Mouse (Mus musculus) stomach, embryonic 16.5 days (tissue): ENCODE measurements around the gene Ybey. TPM values are rescaled to one million over a fixed set of nuclear protein-coding genes. Genes with fewer than 3 reads are reported as not detected.

Experiments
- ATAC-seq: fragments of 200-750 bp; cut with Nextera tagmentation; 2 replicates; pipeline ENCODE4 v1.8.0; 2017; ENCODE audit warnings: moderate number of reproducible peaks, moderate TSS enrichment; ENCODE audit not compliant: insufficient read depth, low FRiP score
- H3K27ac ChIP-seq: fragments of 300-500 bp; sonication (generic); 2 replicates; pipeline ENCODE4 v1.5.1; 2014; ENCODE audit warnings: low read length
- H3K27me3 ChIP-seq: fragments of 300-500 bp; sonication (generic); 2 replicates; pipeline ENCODE4 v1.6.1; 2014; ENCODE audit warnings: low read length, control low read depth, mixed read lengths; ENCODE audit not compliant: control insufficient read depth, insufficient read depth
- H3K36me3 ChIP-seq: fragments of 300-500 bp; sonication (generic); 2 replicates; pipeline ENCODE4 v1.6.1; 2014; ENCODE audit warnings: low read length; ENCODE audit not compliant: control insufficient read depth, insufficient read depth
- H3K4me1 ChIP-seq: fragments of 300-500 bp; sonication (generic); 2 replicates; pipeline ENCODE4 v1.6.1; 2014; ENCODE audit warnings: low read length, control low read depth, mixed read lengths; ENCODE audit not compliant: control insufficient read depth, insufficient read depth
- H3K4me2 ChIP-seq: fragments of 300-500 bp; sonication (generic); 2 replicates; pipeline ENCODE4 v1.6.1; 2014; ENCODE audit warnings: low read depth, low read length, mixed read lengths
- H3K4me3 ChIP-seq: fragments of 300-500 bp; sonication (generic); replicated peaks from 2 replicates; pipeline ENCODE4 v1.5.1; 2014; ENCODE audit warnings: mild to moderate bottlenecking, low read length
- H3K9ac ChIP-seq: fragments of 300-500 bp; sonication (generic); 2 replicates; pipeline ENCODE4 v1.6.1; 2014; ENCODE audit warnings: low read length
- H3K9me3 ChIP-seq: fragments of 300-500 bp; sonication (generic); replicated peaks from 2 replicates; pipeline ENCODE4 v1.6.1; 2016; ENCODE audit warnings: low read length, control low read depth; ENCODE audit not compliant: control insufficient read depth
- WGBS: fragments of 180-500 bp; shearing (Covaris S2); extraction: QIAGEN DNeasy Blood & Tissue Kit; methylation state at CpG from one replicate; pipeline ENCODE4 v1.1.7; 2014; 5-methylcytosine and 5-hydroxymethylcytosine counted together
- polyA plus RNA-seq: library from polyadenylated mRNA; unstranded; fragments of >200 nt; fragmentation: Nextera tagmentation; extraction: Ambion mirVana; gene quantifications from 2 replicates; pipeline ENCODE4 v1.2.1, GENCODE M21; 2015

Ybey gene
- polyA plus RNA-seq, result 5.6 and 6.1 TPM in 2 replicates

DNA sequence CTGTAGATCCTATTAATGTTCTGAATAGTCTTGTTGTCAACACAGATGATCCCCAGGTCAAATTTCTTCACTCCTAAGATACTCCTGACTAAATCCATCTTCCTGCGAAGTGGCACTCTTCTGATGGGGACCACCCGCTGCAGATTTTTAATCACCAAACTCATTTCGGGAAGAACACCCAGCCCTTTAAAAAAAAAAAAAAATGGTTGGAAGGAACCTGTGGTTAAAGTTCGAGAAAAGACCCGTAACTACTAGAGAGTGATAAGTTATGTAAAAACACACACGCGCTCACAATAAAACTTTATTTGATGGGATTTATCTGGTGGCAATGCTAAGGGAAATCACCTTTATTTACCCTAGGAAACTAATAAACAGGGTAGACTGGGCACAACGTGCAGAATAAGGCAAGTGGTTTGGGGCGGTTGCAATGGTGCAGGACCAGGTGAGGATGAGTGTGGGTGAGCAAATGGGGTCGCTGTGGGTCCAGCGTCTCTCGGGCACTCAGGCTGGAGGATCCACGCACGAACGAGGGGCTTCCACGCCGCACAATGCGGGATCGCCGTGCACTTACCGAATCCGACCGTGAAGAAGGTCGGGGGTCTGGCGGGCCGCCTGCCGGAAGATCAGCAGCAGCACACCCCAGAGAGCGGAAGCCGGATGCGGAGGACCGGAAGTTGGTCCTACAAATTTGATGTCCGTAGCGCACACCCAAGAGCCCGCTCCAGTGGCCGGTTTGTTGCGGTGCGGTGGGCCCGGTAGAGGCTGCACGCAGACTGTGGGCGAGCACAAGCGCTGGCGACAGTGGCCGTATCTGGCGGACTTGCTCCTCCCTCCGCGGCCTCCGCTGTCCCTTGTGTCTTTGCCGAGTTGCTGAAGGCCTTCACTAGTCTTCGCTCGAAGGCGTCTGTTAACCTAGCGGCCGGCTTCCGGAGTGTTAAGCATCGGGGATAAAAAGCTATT lies at the start of gene Ybey, which contains the start of gene Mcm3ap:
Gene Ybey, minus strand, starts transcription at position 912 of the 960 bp plus-strand sequence.
Gene Mcm3ap, plus strand, starts transcription at position 725 of the 960 bp plus-strand sequence.
- WGBS, result 1% methylated on average over 55 of the region's 55 CpGs
- peaks cover 2% of the 10 kb centered on the region; the same call in 1 of the 2 replicates for H3K4me1 ChIP-seq
- H3K27me3 ChIP-seq, result no peaks in the 10 kb centered on the region
- peak within 1 kb of the TSS; percentile 95 for H3K9ac ChIP-seq
- no peaks in the 10 kb centered on the region for H3K9me3 ChIP-seq
- peak within 1 kb of the TSS; percentile 91 for H3K4me3 ChIP-seq
- peaks cover 5% of the 10 kb centered on the region for H3K36me3 ChIP-seq
- H3K27ac ChIP-seq, result peak within 1 kb of the TSS; percentile 71
- peak within 1 kb of the TSS; percentile 76 for H3K4me2 ChIP-seq
- peak; percentile 93 for ATAC-seq

DNA sequence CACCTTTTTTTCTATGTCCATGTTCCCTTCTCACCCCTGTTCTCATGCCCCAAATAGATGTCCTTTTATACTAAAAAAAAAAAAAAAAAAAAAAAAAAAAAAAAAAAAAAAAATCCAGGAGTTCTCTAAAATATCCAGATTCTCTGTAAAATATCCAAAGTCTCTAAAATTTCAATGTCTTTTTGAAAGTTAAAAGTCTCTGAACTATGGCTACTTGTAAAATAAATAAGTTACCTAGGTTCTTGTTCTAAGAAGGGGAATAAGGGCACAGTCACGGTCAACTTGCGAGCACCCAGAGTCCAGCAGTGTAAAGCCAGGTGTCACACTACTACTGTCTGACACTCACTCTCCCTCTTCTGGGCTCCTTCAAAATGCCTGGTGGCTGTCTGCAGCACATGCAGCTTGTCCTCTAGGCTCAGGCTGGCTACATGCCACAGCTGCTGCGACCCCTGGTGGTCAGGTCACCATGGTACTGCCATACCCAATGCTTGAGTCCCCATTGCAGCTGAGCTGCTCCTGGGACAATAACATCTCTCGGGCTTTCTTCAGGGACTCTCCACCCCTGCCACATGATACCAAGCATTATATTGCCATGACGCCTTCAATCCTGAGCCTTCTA lies 44.2 kb upstream of the Ybey start:
- H3K36me3 ChIP-seq, result peaks cover 11% of the 10 kb centered on the region; the same call in 1 of the 2 replicates
- H3K27me3 ChIP-seq, result no peaks in the 10 kb centered on the region
- no peak overlapping the region for H3K9ac ChIP-seq
- no peak overlapping the region for H3K4me3 ChIP-seq
- H3K4me2 ChIP-seq, result no peak overlapping the region
- H3K9me3 ChIP-seq, result peaks cover 7% of the 10 kb centered on the region; the same call in 1 of the 2 replicates
- no peak overlapping the region for H3K27ac ChIP-seq
- ATAC-seq, result peak; percentile 69
- WGBS, result 42% methylated on average over 5 of the region's 5 CpGs
- no peaks in the 10 kb centered on the region for H3K4me1 ChIP-seq

DNA sequence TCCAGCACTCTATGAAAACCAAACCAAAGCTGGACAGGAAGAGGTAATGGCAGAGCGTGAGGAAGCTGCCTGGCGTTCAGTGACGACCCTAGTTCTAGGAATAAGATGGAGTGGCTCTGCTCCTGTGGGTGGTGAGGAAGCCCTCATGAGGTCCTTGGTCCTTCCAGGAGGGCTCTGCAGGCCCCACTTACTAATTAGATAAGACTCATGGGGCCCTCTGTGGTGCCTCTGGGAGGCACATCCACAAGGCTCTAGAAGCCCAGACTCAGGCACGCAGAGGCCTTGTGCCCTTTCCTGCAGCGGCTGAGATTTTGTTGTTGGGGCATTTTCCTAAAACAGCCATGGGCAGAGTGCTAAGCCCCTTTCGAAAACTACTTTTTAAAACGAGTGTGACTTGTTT lies 37.0 kb upstream of the Ybey start:
- 88% methylated on average over 7 of the region's 7 CpGs for WGBS
- H3K36me3 ChIP-seq, result peaks cover 20% of the 10 kb centered on the region

DNA sequence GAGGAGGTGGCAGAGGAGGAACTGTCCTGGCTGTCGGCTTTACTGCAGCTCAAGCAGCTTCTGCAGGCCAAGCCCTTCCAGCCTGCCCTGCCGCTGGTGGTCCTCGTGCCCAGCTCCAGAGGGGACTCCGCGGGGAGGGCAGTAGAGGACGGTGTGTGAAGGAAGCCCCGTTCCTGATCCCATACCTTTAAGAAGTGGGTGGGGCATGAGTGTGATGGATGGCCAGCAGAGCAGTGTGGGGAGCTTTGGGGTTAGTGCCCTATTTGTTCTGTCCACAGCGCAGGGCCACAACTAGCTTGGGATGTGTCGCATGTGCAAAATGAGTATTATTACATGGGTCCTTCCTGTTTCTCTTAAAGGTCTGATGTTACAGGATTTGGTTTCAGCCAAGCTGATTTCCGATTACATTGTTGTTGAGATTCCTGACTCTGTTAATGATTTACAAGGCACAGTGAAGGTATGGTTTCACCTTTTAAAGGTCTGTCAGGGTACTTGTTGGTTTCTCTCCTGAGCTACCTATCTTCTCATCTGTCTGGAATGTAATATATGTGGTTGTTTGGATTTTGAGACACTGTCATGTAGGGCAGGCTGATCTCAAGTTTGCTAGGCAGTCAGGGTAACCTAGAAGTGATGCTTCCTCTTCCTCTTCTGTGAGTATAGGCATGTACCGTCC lies 35.5 kb upstream of the Ybey start:
- no peaks in the 10 kb centered on the region for H3K4me1 ChIP-seq
- peaks cover 18% of the 10 kb centered on the region for H3K36me3 ChIP-seq
- peak; percentile 25; the same call in 1 of the 2 replicates for ATAC-seq
- 0 out of 2 replicates have a peak overlapping the region, but pooled peaks have one; percentile 13 for H3K27ac ChIP-seq
- no peaks in the 10 kb centered on the region for H3K27me3 ChIP-seq
- 63% methylated on average over 11 of the region's 11 CpGs for WGBS
- no peak overlapping the region for H3K4me2 ChIP-seq
- H3K9me3 ChIP-seq, result no peaks in the 10 kb centered on the region
- H3K9ac ChIP-seq, result no peak overlapping the region
- no peak overlapping the region for H3K4me3 ChIP-seq

More for the DNA sequence above, 37.0 kb upstream of the Ybey start:
- no peak overlapping the region for H3K4me3 ChIP-seq
- H3K9me3 ChIP-seq, result no peaks in the 10 kb centered on the region
- no peak for ATAC-seq
- H3K27ac ChIP-seq, result no peak overlapping the region
- no peaks in the 10 kb centered on the region for H3K4me1 ChIP-seq
- H3K4me2 ChIP-seq, result no peak overlapping the region
- H3K27me3 ChIP-seq, result no peaks in the 10 kb centered on the region
- H3K9ac ChIP-seq, result no peak overlapping the region

DNA sequence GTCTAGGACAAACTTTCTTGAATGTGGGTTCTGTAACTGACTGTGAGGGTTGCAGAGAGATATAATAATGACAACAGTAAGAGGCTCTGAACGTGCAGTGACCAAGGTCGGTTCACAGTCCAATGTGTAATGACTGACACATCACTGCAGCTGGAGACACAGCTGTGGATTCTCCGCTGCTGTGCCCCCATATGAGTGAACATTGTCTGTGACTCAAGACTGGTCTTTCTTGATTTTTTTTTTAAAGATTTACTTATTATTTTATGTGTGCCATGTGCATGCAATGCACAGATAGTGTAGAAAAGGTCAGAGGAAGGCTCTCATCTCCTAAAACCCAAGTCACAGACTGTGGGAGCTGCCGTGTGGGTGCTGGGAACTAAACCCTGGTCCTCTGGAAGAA lies 28.6 kb upstream of the Ybey start:
- H3K4me2 ChIP-seq, result no peak overlapping the region
- WGBS, result 91% methylated on average over 4 of the region's 4 CpGs

DNA sequence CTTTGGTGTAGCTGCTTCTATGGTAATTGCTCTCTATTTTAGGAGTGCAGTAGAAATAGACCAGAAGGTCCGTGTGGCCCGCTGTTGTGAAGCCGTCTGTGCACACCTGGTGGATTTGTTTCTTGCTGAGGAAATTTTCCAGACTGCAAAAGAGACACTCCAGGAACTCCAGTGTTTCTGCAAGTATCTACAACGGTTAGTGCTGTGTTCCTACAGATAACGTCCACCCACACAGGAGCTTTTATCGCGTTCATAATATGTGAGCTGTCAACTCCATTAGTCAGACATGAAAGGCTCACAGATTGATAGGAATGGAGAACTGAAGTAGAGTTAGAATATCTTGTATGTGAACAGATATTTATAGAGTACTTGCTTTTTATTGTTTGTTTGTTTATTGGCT lies 27.5 kb upstream of the Ybey start:
- H3K4me3 ChIP-seq, result no peak overlapping the region
- no peaks in the 10 kb centered on the region for H3K9me3 ChIP-seq
- peaks cover 33% of the 10 kb centered on the region for H3K36me3 ChIP-seq
- no peaks in the 10 kb centered on the region for H3K4me1 ChIP-seq
- no peak overlapping the region for H3K27ac ChIP-seq
- 89% methylated on average over 7 of the region's 7 CpGs for WGBS
- no peak overlapping the region for H3K4me2 ChIP-seq
- ATAC-seq, result no peak
- no peak overlapping the region for H3K9ac ChIP-seq
- H3K27me3 ChIP-seq, result no peaks in the 10 kb centered on the region

More for the DNA sequence above, 28.6 kb upstream of the Ybey start:
- H3K36me3 ChIP-seq, result peaks cover 34% of the 10 kb centered on the region
- no peaks in the 10 kb centered on the region for H3K9me3 ChIP-seq
- H3K9ac ChIP-seq, result no peak overlapping the region
- no peaks in the 10 kb centered on the region for H3K27me3 ChIP-seq
- no peak overlapping the region for H3K4me3 ChIP-seq
- no peaks in the 10 kb centered on the region for H3K4me1 ChIP-seq
- no peak for ATAC-seq
- no peak overlapping the region for H3K27ac ChIP-seq

DNA sequence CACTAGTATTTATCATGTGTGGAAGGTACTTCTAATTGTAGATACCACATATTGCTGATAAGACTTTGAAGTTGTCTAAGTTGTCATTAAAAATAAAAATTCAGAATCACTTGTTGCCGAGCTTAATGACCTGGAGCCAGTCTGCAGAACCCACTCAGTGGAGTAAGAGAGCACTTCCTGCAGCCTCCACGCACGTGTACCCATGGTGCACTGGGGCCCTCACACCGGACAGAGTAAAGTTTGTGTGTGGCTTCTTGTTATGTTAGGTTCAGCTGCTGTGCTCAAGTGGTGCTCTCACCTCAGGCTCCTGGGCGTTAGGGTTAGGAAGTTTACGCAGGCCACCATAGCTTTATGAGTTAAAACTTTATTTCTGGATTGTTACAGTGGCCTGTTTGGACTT lies 26.6 kb upstream of the Ybey start:
- H3K27ac ChIP-seq, result no peak overlapping the region
- H3K4me2 ChIP-seq, result no peak overlapping the region
- no peak for ATAC-seq
- H3K4me1 ChIP-seq, result no peaks in the 10 kb centered on the region
- H3K27me3 ChIP-seq, result no peaks in the 10 kb centered on the region
- no peaks in the 10 kb centered on the region for H3K9me3 ChIP-seq
- peaks cover 33% of the 10 kb centered on the region; the same call in 1 of the 2 replicates for H3K36me3 ChIP-seq
- no peak overlapping the region for H3K9ac ChIP-seq
- WGBS, result 87% methylated on average over 6 of the region's 6 CpGs
- no peak overlapping the region for H3K4me3 ChIP-seq

DNA sequence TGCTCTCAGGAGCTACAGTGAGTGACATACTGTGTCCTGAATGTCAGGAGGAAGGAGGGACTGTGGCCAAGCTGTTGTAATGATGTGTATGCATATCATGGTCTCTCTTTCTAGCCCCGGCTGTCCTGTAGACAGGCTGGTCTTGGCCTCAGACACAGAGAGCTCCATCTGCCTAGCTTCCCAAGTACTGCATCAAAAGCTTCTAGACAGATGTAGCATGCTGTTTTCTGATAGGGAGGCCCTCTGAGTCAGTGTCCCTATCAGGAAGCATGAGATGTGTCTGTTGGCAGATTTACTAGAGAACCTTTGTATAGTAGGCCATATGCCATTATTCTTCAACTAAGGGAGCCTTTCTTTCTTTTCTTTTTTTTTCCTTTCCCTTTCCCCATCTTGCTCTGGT lies 24.6 kb upstream of the Ybey start:
- WGBS, result 81% methylated on average over 1 of the region's 1 CpGs
- no peak overlapping the region for H3K4me2 ChIP-seq

More for the DNA sequence above, 24.6 kb upstream of the Ybey start:
- H3K9ac ChIP-seq, result no peak overlapping the region
- H3K27me3 ChIP-seq, result no peaks in the 10 kb centered on the region
- no peaks in the 10 kb centered on the region for H3K4me1 ChIP-seq
- no peak overlapping the region for H3K27ac ChIP-seq
- ATAC-seq, result no peak
- H3K9me3 ChIP-seq, result no peaks in the 10 kb centered on the region
- H3K4me3 ChIP-seq, result no peak overlapping the region
- H3K36me3 ChIP-seq, result peaks cover 42% of the 10 kb centered on the region
